Mouse (Mus musculus): Measurements from ENCODE around the gene Ddn. TPM values are rescaled to one million over a fixed set of nuclear protein-coding genes. Genes with fewer than 3 reads are reported as not detected.

Gene Ddn
- polyA plus RNA-seq, 1 experiment from 2014 or later: 1.4 TPM

Other genes starting within 250 kb of the Ddn start
- gene Ccnt1, start 238.6 kb downstream of the Ddn start, polyA plus RNA-seq (2014; fragmentation: Nextera tagmentation; extraction: Ambion mirVana): 55.4 and 72.9 TPM in 2 replicates
- 0.57 TPM in 1 of 2 replicates, not detected in the other for gene 4930415O20Rik, start 238.5 kb downstream of the Ddn start, polyA plus RNA-seq (2014; fragmentation: Nextera tagmentation; extraction: Ambion mirVana)
- gene Adcy6, start 199.4 kb downstream of the Ddn start, polyA plus RNA-seq (2014; fragmentation: Nextera tagmentation; extraction: Ambion mirVana): 26.2 and 31.5 TPM in 2 replicates
- 21.5 and 26.5 TPM in 2 replicates for gene Cacnb3, start 178.7 kb downstream of the Ddn start, polyA plus RNA-seq (2014; fragmentation: Nextera tagmentation; extraction: Ambion mirVana)
- gene Ddx23, start 146.6 kb downstream of the Ddn start, polyA plus RNA-seq (2014; fragmentation: Nextera tagmentation; extraction: Ambion mirVana): 27.3 and 32.2 TPM in 2 replicates
- 0.28 and 0.31 TPM in 2 replicates for gene Rnd1, start 132.0 kb downstream of the Ddn start, polyA plus RNA-seq (2014; fragmentation: Nextera tagmentation; extraction: Ambion mirVana)
- 0.69 and 1.0 TPM in 2 replicates for gene Ccdc65, start 101.3 kb downstream of the Ddn start, polyA plus RNA-seq (2014; fragmentation: Nextera tagmentation; extraction: Ambion mirVana)
- gene Fkbp11, start 81.3 kb downstream of the Ddn start, polyA plus RNA-seq (2014; fragmentation: Nextera tagmentation; extraction: Ambion mirVana): 28.8 and 33.4 TPM in 2 replicates
- 29.8 and 39.7 TPM in 2 replicates for gene Arf3, start 46.3 kb downstream of the Ddn start, polyA plus RNA-seq (2014; fragmentation: Nextera tagmentation; extraction: Ambion mirVana)
- not detected in 2 replicates for gene Wnt10b, start 31.3 kb downstream of the Ddn start, polyA plus RNA-seq (2014; fragmentation: Nextera tagmentation; extraction: Ambion mirVana)
- not detected in 2 replicates for gene Wnt1, start 19.6 kb downstream of the Ddn start, polyA plus RNA-seq (2014; fragmentation: Nextera tagmentation; extraction: Ambion mirVana)
- 67.8 and 83.7 TPM in 2 replicates for gene Prkag1, start 22.0 kb upstream of the Ddn start, polyA plus RNA-seq (2014; fragmentation: Nextera tagmentation; extraction: Ambion mirVana)
- gene Kmt2d, start 61.7 kb upstream of the Ddn start, polyA plus RNA-seq (2014; fragmentation: Nextera tagmentation; extraction: Ambion mirVana): 17.5 and 21.4 TPM in 2 replicates
- 14.4 and 22.4 TPM in 2 replicates for gene Rhebl1, start 85.0 kb upstream of the Ddn start, polyA plus RNA-seq (2014; fragmentation: Nextera tagmentation; extraction: Ambion mirVana)
- gene Dhh, start 89.0 kb upstream of the Ddn start, polyA plus RNA-seq (2014; fragmentation: Nextera tagmentation; extraction: Ambion mirVana): 0.54 and 0.84 TPM in 2 replicates
- 5.5 and 8.6 TPM in 2 replicates for gene Lmbr1l, start 108.7 kb upstream of the Ddn start, polyA plus RNA-seq (2014; fragmentation: Nextera tagmentation; extraction: Ambion mirVana)
- 1,971 and 2,088 TPM in 2 replicates for gene Tuba1b, start 125.1 kb upstream of the Ddn start, polyA plus RNA-seq (2014; fragmentation: Nextera tagmentation; extraction: Ambion mirVana)
- not detected in 2 replicates for gene Gm49450, start 144.1 kb upstream of the Ddn start, polyA plus RNA-seq (2014; fragmentation: Nextera tagmentation; extraction: Ambion mirVana)
- 891 and 921 TPM in 2 replicates for gene Tuba1a, start 144.2 kb upstream of the Ddn start, polyA plus RNA-seq (2014; fragmentation: Nextera tagmentation; extraction: Ambion mirVana)
- 187 and 196 TPM in 2 replicates for gene Tuba1c, start 220.4 kb upstream of the Ddn start, polyA plus RNA-seq (2014; fragmentation: Nextera tagmentation; extraction: Ambion mirVana)
- gene Prph, start 245.7 kb upstream of the Ddn start, polyA plus RNA-seq (2014; fragmentation: Nextera tagmentation; extraction: Ambion mirVana): 0.13 and 0.31 TPM in 2 replicates

Measured in kidney, embryonic 14.5 days (tissue).